Mouse (Mus musculus) cerebellum, adult 2 months (tissue): ENCODE measurements around the gene Prr36.

Source experiments
- CTCF ChIP-seq: fragments of 200-500 bp; IDR thresholded peaks from 2 replicates; pipeline ENCODE4 v1.5.1; 2011; ENCODE audit warnings: low read depth, mild to moderate bottlenecking, control low read depth, low read length, moderate library complexity, borderline replicate concordance; ENCODE audit not compliant: insufficient read depth
- POLR2A ChIP-seq: fragments of 200-500 bp; IDR thresholded peaks from 2 replicates; pipeline ENCODE4 v1.6.1; 2011; ENCODE audit warnings: low read length, control low read depth, borderline replicate concordance; ENCODE audit not compliant: insufficient read depth

DNA sequence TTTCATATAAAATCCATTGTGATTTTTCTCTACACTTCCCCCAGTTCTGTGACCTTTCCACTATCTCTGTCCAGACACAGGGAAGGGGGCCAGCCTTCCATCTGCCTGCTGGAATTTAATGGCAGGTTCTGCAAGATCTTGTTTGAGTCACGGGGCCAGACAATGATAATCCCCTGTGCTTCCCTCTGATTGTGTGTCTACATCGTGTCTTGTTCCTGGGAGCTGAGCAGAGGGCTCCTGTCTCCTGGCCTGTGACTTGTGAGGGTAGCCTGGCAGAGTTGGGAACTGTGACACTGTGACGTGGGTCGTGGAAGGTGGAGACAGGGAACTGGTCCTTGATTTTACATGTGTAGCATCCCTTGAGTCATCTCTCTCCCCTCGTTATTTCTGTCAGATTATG is 12.5 kb upstream of the Prr36 start:
- TF ChIP-seq CTCF, result no peak
- no peak for TF ChIP-seq POLR2A
